Mouse (Mus musculus): ENCODE measurements around the gene Hist1h2ae. TPM values are rescaled to one million over a fixed set of nuclear protein-coding genes. Genes with fewer than 3 reads are reported as not detected.

Hist1h2ae gene
- total RNA-seq (2012; rRNA removed), result 587 and 755 TPM in 2 replicates

GRCm38 (mm10) chr13:23571022-23571503 lies at the start of gene Hist1h2ae, which contains the start of gene Hist1h2bg:
Hist1h2ae (minus strand) TSS chr13:23571220.
Hist1h2bg (plus strand) TSS chr13:23571396.
- Histone ChIP-seq H3K36me3 (ENCODE audit: control insufficient read depth, insufficient read depth, low read length, poor library complexity, severe bottlenecking) (no peaks in the 10 kb centered on the region), H3K4me3 (ENCODE audit: insufficient read depth in 1 of 2, low read depth in 1 of 2, low read length in 2 of 2, poor library complexity in 1 of 2, severe bottlenecking in 1 of 2) (peak within 1 kb of the TSS; percentile 27 to 66), H3K9me3 (ENCODE audit: control insufficient read depth, insufficient read depth, low read depth, low read length) (no peaks in the 10 kb centered on the region), H3K4me1 (ENCODE audit: control insufficient read depth in 2 of 2, insufficient read depth in 2 of 2, low read length in 2 of 2, poor library complexity in 1 of 2) (no peaks in the 10 kb centered on the region), H3K9ac (ENCODE audit: insufficient read depth, low read depth, low read length, poor library complexity, severe bottlenecking) (peak within 1 kb of the TSS; percentile 67), H3K27ac (ENCODE audit: insufficient read depth, low read depth, low read length, poor library complexity, severe bottlenecking) (peak within 1 kb of the TSS; percentile 92)
- DNase-seq (ENCODE audit: low read depth, low spot score), result peak; percentile 79
- TF ChIP-seq ZNF384 (IDR thresholded peaks at IDR 0.05; ENCODE audit: low read depth, low read length), result no peak
- no peak for TF ChIP-seq ZC3H11A (IDR thresholded peaks at IDR 0.05; ENCODE audit: borderline replicate concordance, low read depth, low read length)
- TF ChIP-seq HCFC1 (IDR thresholded peaks at IDR 0.05; ENCODE audit: borderline replicate concordance, insufficient read depth, low read length), result no peak
- TF ChIP-seq MAFK (IDR thresholded peaks at IDR 0.05; ENCODE audit: insufficient read depth, low read depth, low read length), result no peak
- TF ChIP-seq CHD2 (IDR thresholded peaks at IDR 0.05; ENCODE audit: low read depth, low read length), result peak; percentile 80; the same call in 1 of the 2 replicates
- in situ Hi-C loops (cut with MboI; ENCODE audit: low sequenced_read_pairs in 2 of 2, unreplicated experiment in 2 of 2), result loop anchor here (25.0 kb wide), 2 partner anchors 1534 to 1834 kb away; partner anchors contain the start of genes Hist1h4j (in 2 of the 2), Hist1h2ag (in 1 of the 2), Hist1h2ah (in 1 of the 2) and Hist1h2bj (in 1 of the 2)

- H3K4me1 ChIP-seq (ENCODE audit: control insufficient read depth in 2 of 2, insufficient read depth in 2 of 2, low read length in 2 of 2, poor library complexity in 1 of 2), result no peaks in the 10 kb centered on the region
- no peaks in the 10 kb centered on the region for H3K9me3 ChIP-seq (ENCODE audit: control insufficient read depth, insufficient read depth, low read depth, low read length)
- peak overlapping the region; percentile 36 to 57 for H3K4me3 ChIP-seq (ENCODE audit: insufficient read depth in 1 of 2, low read depth in 1 of 2, low read length in 2 of 2, poor library complexity in 1 of 2, severe bottlenecking in 1 of 2)
- no peak for TF ChIP-seq ZC3H11A (IDR thresholded peaks at IDR 0.05; ENCODE audit: borderline replicate concordance, low read depth, low read length)
- TF ChIP-seq HCFC1 (IDR thresholded peaks at IDR 0.05; ENCODE audit: borderline replicate concordance, insufficient read depth, low read length), result no peak
- no peak for TF ChIP-seq ZNF384 (IDR thresholded peaks at IDR 0.05; ENCODE audit: low read depth, low read length)
- TF ChIP-seq MAFK (IDR thresholded peaks at IDR 0.05; ENCODE audit: insufficient read depth, low read depth, low read length), result no peak
- no peak for TF ChIP-seq CHD2 (IDR thresholded peaks at IDR 0.05; ENCODE audit: low read depth, low read length)
- peak overlapping the region; percentile 40; the same call in 1 of the 2 replicates for H3K9ac ChIP-seq (ENCODE audit: insufficient read depth, low read depth, low read length, poor library complexity, severe bottlenecking)
- H3K36me3 ChIP-seq (ENCODE audit: control insufficient read depth, insufficient read depth, low read length, poor library complexity, severe bottlenecking), result no peaks in the 10 kb centered on the region
- no peak overlapping the region for H3K27ac ChIP-seq (ENCODE audit: insufficient read depth, low read depth, low read length, poor library complexity, severe bottlenecking)
- no peak for DNase-seq (ENCODE audit: low read depth, low spot score)
- in situ Hi-C loops (cut with MboI; ENCODE audit: low sequenced_read_pairs in 2 of 2, unreplicated experiment in 2 of 2), result no loop called here
Measured at GRCm38 (mm10) chr13:23620056-23620732, 49.2 kb upstream of the Hist1h2ae start.

GRCm38 (mm10) chr13:23611638-23612037 lies 40.6 kb upstream of the Hist1h2ae start:
- Histone ChIP-seq H3K4me3 (ENCODE audit: insufficient read depth in 1 of 2, low read depth in 1 of 2, low read length in 2 of 2, poor library complexity in 1 of 2, severe bottlenecking in 1 of 2) (no peak overlapping the region), H3K9ac (ENCODE audit: insufficient read depth, low read depth, low read length, poor library complexity, severe bottlenecking) (no peak overlapping the region), H3K4me1 (ENCODE audit: control insufficient read depth in 2 of 2, insufficient read depth in 2 of 2, low read length in 2 of 2, poor library complexity in 1 of 2) (no peaks in the 10 kb centered on the region), H3K9me3 (ENCODE audit: control insufficient read depth, insufficient read depth, low read depth, low read length) (no peaks in the 10 kb centered on the region), H3K36me3 (ENCODE audit: control insufficient read depth, insufficient read depth, low read length, poor library complexity, severe bottlenecking) (no peaks in the 10 kb centered on the region), H3K27ac (ENCODE audit: insufficient read depth, low read depth, low read length, poor library complexity, severe bottlenecking) (no peak overlapping the region)
- in situ Hi-C loops (cut with MboI; ENCODE audit: low sequenced_read_pairs in 2 of 2, unreplicated experiment in 2 of 2), result no loop called here
- DNase-seq (ENCODE audit: low read depth, low spot score), result no peak
- TF ChIP-seq CHD2 (IDR thresholded peaks at IDR 0.05; ENCODE audit: low read depth, low read length) (no peak), ZC3H11A (IDR thresholded peaks at IDR 0.05; ENCODE audit: borderline replicate concordance, low read depth, low read length) (no peak), MAFK (IDR thresholded peaks at IDR 0.05; ENCODE audit: insufficient read depth, low read depth, low read length) (no peak), HCFC1 (IDR thresholded peaks at IDR 0.05; ENCODE audit: borderline replicate concordance, insufficient read depth, low read length) (no peak), ZNF384 (IDR thresholded peaks at IDR 0.05; ENCODE audit: low read depth, low read length) (no peak)

- DNase-seq (ENCODE audit: low read depth, low spot score), result no peak
- no peaks in the 10 kb centered on the region for H3K36me3 ChIP-seq (ENCODE audit: control insufficient read depth, insufficient read depth, low read length, poor library complexity, severe bottlenecking)
- no peaks in the 10 kb centered on the region for H3K9me3 ChIP-seq (ENCODE audit: control insufficient read depth, insufficient read depth, low read depth, low read length)
- TF ChIP-seq ZNF384 (IDR thresholded peaks at IDR 0.05; ENCODE audit: low read depth, low read length), result no peak
- TF ChIP-seq CHD2 (IDR thresholded peaks at IDR 0.05; ENCODE audit: low read depth, low read length), result no peak
- TF ChIP-seq ZC3H11A (IDR thresholded peaks at IDR 0.05; ENCODE audit: borderline replicate concordance, low read depth, low read length), result no peak
- no peak for TF ChIP-seq HCFC1 (IDR thresholded peaks at IDR 0.05; ENCODE audit: borderline replicate concordance, insufficient read depth, low read length)
- no peak for TF ChIP-seq MAFK (IDR thresholded peaks at IDR 0.05; ENCODE audit: insufficient read depth, low read depth, low read length)
- no peak overlapping the region for H3K9ac ChIP-seq (ENCODE audit: insufficient read depth, low read depth, low read length, poor library complexity, severe bottlenecking)
- no peak overlapping the region for H3K4me3 ChIP-seq (ENCODE audit: insufficient read depth in 1 of 2, low read depth in 1 of 2, low read length in 2 of 2, poor library complexity in 1 of 2, severe bottlenecking in 1 of 2)
- H3K4me1 ChIP-seq (ENCODE audit: control insufficient read depth in 2 of 2, insufficient read depth in 2 of 2, low read length in 2 of 2, poor library complexity in 1 of 2), result no peaks in the 10 kb centered on the region
- in situ Hi-C loops (cut with MboI; ENCODE audit: low sequenced_read_pairs in 2 of 2, unreplicated experiment in 2 of 2), result no loop called here
- no peak overlapping the region for H3K27ac ChIP-seq (ENCODE audit: insufficient read depth, low read depth, low read length, poor library complexity, severe bottlenecking)
Measured at GRCm38 (mm10) chr13:23610393-23610792, 39.4 kb upstream of the Hist1h2ae start.

All from ES-E14 (cell line).